Mouse (Mus musculus) cerebellum, adult 9-11 months (tissue): ENCODE results near the gene 2510009E07Rik.
"Not testable (repeated sequence)": the region's sequence is repeated elsewhere in the genome, so short reads cannot be mapped to it uniquely, and the experiment has no call there.

Source experiments
- DNase-seq: peaks from one replicate; pipeline ENCODE4 v3.0.0; 2022

Gene 2510009E07Rik

GRCm38 (mm10) chr16:21673046-21673445 lies 21.4 kb downstream of the 2510009E07Rik start:
- not testable (repeated sequence) for DNase-seq

DNA sequence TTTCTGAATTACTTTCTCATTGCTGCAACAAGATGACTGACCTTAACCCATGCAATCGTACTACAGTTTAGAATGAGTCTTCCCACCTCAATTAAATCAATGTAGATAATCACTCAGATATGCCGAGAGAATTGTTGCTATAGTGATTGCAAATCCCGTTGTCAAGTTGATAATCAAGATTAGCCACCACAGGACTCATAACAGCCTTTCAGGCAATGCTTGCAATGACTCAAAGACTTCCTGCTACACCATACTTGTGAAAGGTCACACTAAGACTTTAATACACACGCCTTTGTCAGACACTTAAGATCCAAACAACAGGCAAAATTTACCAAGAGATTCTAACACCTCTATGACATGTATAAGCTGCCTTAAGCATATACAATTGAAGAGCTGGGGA lies 22.6 kb downstream of the 2510009E07Rik start:
- DNase-seq: no peak

GRCm38 (mm10) chr16:21665423-21665986 lies 29.0 kb downstream of the 2510009E07Rik start:
- peak; percentile 31 for DNase-seq

DNA sequence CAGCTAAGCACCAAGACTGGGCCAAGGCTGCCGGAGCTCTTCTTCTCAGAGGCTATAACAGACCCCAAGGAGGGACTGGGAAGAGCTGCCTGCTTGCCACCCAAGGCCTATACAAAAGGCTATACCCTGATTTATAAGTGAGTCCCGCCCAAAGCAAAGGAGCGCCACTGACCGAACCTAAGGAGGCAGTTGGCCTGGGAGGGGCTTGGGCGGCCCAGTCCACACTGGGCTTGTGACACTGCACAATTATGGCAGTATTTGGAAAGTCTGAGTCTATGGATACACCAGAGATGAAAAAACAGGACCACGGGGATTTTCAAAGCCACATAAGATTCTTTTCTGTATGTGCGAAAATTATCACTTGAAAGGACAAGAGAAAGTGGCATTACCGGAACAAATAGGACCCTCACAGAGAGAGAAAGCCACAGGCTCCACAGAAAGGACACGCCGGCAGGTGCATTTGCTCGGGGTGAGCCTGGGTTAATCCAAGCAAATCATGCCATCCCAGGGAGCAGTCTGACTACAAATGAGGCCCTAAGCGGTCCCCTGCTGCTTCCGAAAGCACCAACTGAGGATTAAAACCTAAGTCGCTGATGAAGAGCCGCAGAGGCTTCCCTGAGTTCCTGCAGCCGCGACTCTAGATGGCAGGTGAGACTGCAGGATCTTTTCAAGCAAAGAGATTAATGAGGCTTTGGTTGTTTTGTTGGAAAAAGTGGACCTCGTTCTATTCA lies 29.7 kb downstream of the 2510009E07Rik start:
- DNase-seq: no peak

- no peak for DNase-seq
Measured at GRCm38 (mm10) chr16:21655961-21656360, 38.5 kb downstream of the 2510009E07Rik start.

DNA sequence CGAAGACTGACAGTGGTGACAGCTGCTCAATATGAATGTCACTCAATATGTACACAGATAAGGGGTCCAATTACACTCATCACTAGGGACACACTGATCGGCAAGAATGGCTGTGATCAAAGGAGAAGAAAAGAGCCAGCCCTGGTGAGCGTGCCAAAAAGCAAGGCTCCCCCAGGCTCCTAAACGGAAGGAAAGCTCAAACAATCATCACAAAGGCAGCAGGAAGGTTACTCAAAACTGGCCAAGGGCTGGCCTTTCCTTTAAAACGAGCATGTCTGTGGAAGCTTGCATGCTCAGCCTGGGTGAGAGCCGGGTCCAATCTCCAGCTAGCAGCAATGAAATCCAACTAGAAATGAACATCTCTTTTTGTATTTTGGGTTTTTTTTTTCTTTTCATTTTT lies 39.2 kb downstream of the 2510009E07Rik start:
- no peak for DNase-seq

DNA sequence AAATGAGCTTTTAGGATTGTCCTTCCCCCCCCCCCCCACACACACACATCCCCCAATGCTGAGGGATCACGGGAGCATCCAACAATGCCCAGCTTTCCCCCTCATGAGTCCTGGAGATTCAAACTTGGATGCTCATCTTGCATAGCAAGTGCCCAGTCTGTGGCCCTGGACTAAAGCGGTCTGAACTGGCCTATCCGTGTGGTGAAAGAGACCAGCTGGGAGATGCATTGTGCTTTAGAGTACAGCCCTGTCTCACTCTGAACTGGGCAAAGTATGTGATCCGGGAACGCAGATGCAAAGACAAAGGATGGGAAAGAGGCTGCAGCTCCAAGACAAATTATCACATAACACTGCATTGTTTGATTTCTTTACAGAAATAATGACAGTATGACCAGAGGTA lies 40.1 kb downstream of the 2510009E07Rik start:
- DNase-seq: no peak

DNA sequence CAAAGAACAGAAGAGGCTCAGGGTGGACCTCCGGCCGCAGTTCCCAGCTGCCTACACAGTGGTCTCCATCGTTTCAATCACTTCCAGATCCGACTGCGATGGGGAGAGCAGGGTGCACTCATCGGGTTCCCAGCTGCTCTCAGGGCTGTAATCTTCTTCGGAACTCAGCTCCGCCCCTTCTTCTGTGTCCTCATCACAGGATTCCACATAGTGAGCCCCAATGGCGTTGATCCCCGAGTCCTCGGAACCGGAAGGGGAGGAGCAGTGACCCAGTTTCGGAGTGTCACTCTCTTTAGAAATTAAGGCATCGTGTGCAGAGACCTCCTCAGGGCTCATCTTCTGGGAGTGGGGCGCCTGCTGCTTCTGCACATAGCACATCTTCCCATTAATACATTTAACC lies 41.3 kb downstream of the 2510009E07Rik start:
- no peak for DNase-seq

DNA sequence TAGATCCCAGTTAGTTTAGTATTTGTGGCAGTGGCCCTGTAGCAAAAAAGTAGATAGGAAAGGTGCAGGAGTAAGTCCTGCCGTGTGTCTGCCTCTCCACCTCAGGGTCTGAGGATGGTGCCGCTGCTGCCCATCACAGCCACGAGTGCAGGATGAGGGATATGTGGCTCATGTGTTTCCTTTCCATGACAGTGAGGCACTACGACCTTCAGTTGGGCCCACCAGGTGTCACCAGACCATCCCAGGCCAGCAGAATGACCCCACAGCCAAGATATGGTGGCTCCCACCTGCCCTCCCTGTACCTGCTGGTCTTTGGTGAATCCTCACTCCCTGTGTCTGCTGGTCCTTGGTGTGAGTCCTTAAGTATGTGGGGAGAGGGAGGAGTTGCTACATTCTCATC lies 43.3 kb downstream of the 2510009E07Rik start:
- no peak for DNase-seq

GRCm38 (mm10) chr16:21650289-21650688 lies 44.2 kb downstream of the 2510009E07Rik start:
- no peak for DNase-seq

GRCm38 (mm10) chr16:21648800-21649199 lies 45.7 kb downstream of the 2510009E07Rik start:
- DNase-seq: no peak

DNA sequence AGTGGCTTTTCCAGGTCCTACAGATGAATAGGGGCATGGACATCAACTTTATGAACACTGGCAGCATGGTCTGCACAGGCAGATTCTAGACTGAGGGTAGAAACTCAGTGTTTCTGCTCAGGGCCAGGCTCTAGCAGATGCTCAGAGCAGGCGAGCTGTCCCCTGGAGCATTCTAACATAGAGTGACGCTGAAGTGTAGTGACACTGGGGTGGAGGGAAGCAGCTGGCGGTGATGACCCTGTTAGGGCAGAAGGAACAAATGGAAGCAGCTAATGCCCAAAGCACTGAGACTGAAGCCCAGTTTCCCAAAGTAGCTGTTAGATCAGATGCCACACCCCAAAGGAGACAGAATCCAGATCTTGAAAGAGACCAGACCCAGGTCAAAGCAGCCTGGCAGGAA lies 48.0 kb downstream of the 2510009E07Rik start:
- no peak for DNase-seq

- no peak for DNase-seq
Measured at GRCm38 (mm10) chr16:21645915-21646314, 48.5 kb downstream of the 2510009E07Rik start.

DNA sequence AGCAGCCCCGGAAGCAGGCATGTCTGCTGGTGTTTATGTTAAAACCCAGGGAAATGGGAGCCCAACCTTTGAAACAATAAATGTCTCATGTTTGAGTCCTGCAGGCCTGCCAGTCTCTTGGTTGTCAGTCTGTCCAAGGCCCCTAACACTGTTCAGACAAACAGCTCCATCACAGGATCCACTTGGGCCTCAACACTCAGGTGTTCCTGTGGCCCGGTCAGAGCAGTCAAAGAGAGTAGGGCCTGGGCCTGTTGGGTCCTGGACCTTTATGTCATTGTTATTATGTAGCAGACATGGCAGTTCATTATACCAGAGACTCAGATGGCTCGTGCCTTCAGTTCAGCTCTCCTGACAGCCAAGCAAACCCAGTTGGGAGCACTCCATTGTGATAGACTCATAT lies 49.9 kb downstream of the 2510009E07Rik start:
- DNase-seq: no peak

DNA sequence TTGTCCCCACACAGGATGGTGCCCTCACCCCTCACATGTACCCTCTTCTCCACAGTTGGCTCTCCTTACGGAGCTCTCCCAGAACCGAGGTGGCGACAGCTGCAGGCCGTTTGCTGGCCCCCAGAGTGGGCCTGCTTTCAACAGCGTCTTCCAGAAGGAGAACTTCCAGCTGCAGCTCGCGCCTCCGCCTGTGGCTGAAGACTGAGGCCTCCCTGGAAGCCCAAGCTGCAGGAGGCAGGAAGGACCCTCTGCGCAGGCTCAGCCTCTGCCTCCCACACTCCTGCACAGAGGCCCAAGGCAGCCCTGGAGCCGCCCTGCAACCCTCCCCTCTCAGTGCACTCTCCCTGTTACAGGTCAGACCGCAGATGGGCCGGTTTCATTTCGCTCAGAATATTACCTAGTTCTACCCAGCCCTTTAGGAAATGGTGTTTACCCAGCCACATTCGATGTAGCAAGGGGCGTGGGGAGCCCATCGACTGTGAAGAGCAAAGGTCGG lies 50.4 kb downstream of the 2510009E07Rik start:
- no peak for DNase-seq

- no peak for DNase-seq
Measured at GRCm38 (mm10) chr16:21643621-21644041, 50.8 kb downstream of the 2510009E07Rik start.

- DNase-seq: no peak
Measured at GRCm38 (mm10) chr16:21642906-21643305, 51.6 kb downstream of the 2510009E07Rik start.

DNA sequence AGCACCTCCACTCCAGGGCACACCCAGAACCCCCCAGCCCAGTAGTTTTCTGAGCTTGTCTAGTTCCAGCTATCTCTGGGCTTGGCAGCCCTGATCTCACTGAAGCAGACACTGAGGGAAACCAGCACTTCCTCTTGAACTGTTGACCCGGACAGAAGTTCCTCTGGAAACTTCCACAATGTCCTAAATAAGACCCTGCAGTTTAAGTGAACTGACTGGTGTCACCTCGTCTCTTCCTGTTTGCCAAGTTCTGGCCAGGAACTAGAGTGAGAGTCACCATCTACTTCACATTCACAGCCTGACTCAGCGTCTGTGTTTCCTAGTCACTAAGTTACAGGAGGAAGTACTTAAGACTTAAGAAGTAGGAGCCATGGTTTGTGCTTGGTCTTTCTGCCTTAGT lies 52.5 kb downstream of the 2510009E07Rik start:
- no peak for DNase-seq

DNA sequence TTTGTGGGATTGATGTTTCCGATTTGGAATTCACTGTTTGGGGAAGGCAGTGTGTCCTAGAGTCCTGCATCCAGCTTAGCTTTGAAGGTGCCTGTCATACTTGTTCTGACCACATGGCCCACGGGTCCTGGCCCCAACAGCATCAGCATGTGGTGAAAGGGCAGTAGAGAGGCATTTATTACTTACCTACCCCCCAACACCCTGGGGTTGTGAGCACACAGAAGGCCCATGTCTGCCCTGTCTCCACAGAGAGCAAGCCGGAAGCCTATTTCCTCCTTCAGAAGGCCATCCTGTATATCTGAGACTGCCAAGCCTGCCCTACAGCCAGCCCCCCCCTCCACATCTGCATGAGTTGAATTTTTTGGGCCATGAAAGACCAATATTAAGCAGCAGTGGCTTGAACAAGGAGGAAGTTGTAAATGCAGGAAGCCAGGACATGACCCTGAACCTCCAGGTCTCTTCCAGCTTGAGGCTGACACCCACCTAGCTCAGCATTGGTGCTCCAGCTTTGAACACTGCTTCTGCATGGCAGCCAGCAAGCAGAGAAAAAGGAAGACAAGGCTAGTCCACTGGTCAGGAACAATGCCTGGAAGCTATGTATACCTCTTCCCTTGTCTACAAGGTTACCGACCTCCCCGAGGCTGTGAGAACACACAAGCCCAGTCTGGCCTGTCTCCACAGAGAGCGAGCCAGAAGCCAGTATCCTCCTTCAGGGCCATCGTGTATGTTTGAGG lies 53.5 kb downstream of the 2510009E07Rik start:
- no peak for DNase-seq

DNA sequence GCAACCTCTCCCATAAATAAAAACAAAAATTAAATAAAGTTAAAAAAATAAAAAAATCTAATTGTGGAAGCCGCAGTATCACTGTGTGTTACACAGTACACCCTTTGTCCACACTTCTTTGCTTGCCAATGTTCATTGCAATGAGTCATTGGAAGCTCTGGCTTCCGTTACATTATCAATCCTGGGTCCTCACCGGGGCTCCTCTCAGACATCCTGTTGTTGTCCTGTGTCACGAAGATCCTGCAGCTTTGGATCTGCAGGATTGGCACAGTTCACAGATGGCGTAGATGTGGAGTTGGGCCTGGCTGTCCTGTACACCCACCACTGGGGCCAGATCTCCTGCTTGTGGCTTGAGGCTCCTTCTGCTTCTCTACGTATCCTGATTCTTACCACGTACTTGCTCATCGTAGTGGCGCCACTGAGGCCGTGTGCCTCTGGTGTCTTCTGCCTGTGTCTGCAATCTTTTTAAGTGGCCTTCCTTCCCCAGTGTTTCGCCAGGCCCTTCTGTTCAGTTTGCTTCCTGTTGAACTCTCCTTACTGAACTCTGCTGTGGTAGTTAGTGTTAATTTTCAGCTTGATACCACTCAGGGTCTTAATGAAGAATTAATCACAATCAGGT lies 57.2 kb downstream of the 2510009E07Rik start:
- no peak for DNase-seq

- DNase-seq: no peak
Measured at GRCm38 (mm10) chr16:21636156-21636853, 58.2 kb downstream of the 2510009E07Rik start.

- DNase-seq: no peak
Measured at GRCm38 (mm10) chr16:21634460-21634859, 60.0 kb downstream of the 2510009E07Rik start.

DNA sequence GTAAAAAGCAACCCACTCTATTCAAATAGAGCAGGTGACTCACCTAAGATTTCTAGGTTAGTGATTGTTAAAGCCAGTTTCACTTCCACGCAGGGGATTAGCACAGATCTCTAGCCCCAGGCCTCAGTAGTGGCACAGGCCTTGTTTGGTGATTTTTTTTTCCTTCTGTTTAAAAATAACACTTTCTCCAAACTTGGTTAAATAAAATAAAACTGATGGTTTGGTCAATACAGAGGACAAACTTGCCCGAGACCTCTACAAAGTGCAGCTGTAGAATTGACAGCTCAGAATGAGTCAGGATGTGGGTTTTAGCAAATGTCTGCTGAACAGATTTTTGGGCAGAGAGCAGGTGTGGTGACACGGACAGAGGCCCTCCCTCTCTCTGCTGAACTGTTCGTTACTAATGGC lies 62.6 kb downstream of the 2510009E07Rik start:
- DNase-seq: no peak
